12 mouse cellular contexts compared by ENCODE assay signal in genomic region chr16:58461856-58462518, GRCm38 (mm10). TPM values are rescaled to one million over a fixed set of nuclear protein-coding genes. Genes with fewer than 3 reads are reported as not detected.
DNase-seq lines count a peak whose midpoint lies in the region; ATAC-seq and TF ChIP-seq lines count a peak whose summit lies in the region.
"Had no signal": no experiment of that assay in that cellular context is flagged by ENCODE, and none has a peak within 500 bp of the region (broad histone marks: within the 10 kb centered on the region; RNA-seq: fewer than 3 reads in every experiment).

No protein-coding gene starts in this region.

- H3K9me3 ChIP-seq in heart, embryonic 11.5 days (replicated peaks; ENCODE audit: control insufficient read depth, low read length) = no peaks in the 10 kb centered on the region
- no peaks in the 10 kb centered on the region for H3K9me3 ChIP-seq in lung, embryonic 14.5 days (ENCODE audit: low read depth, low read length)
- H3K9me3 ChIP-seq: hindbrain, embryonic 12.5 days; liver, embryonic 13.5 days had no signal

- H3K4me3 ChIP-seq in heart, embryonic 11.5 days (ENCODE audit: low read depth, low read length) = no peak overlapping the region
- H3K4me3 ChIP-seq in lung, embryonic 14.5 days (ENCODE audit: low read depth, low read length) = no peak overlapping the region
- H3K4me3 ChIP-seq in bone marrow, adult 2 months (replicated peaks; ENCODE audit: control insufficient read depth, low read depth, low read length) = no peak overlapping the region
- H3K4me3 ChIP-seq: hindbrain, embryonic 12.5 days; liver, embryonic 13.5 days had no signal

- no peak for ATAC-seq in heart, embryonic 11.5 days (replicated peaks; ENCODE audit: insufficient number of reproducible peaks, low FRiP score, low TSS enrichment)
- no peak for ATAC-seq in lung, embryonic 14.5 days (ENCODE audit: insufficient read depth)

- H3K4me2 ChIP-seq in heart, embryonic 11.5 days = no peak overlapping the region
- no peak overlapping the region for H3K4me2 ChIP-seq in lung, embryonic 14.5 days
- H3K4me2 ChIP-seq: hindbrain, embryonic 12.5 days; liver, embryonic 13.5 days had no signal

- H3K4me1 ChIP-seq in heart, embryonic 11.5 days (ENCODE audit: control insufficient read depth, insufficient read depth, low read length) = peaks cover 21% of the 10 kb centered on the region
- no peaks in the 10 kb centered on the region for H3K4me1 ChIP-seq in lung, embryonic 14.5 days (ENCODE audit: insufficient read depth)
- no peaks in the 10 kb centered on the region; the same call in 1 of the 2 replicates for H3K4me1 ChIP-seq in bone marrow, adult 2 months (ENCODE audit: control insufficient read depth, insufficient read depth, low read length)
- H3K4me1 ChIP-seq: hindbrain, embryonic 12.5 days had no signal

- peak; percentile 52 for TF ChIP-seq CTCF in lung, embryonic 14.5 days (IDR thresholded peaks at IDR 0.05; ENCODE audit: low read depth)
- TF ChIP-seq CTCF in bone marrow, adult 2 months (IDR thresholded peaks at IDR 0.05; ENCODE audit: control insufficient read depth, insufficient read depth, low read length) = 0 out of 2 replicates have a peak, but pooled peaks have one; percentile 4

- H3K9ac ChIP-seq in heart, embryonic 11.5 days (ENCODE audit: low read depth, low read length) = no peak overlapping the region
- H3K9ac ChIP-seq in lung, embryonic 14.5 days = no peak overlapping the region
- H3K9ac ChIP-seq: hindbrain, embryonic 12.5 days; liver, embryonic 13.5 days had no signal

- no peak overlapping the region for H3K27ac ChIP-seq in heart, embryonic 11.5 days (ENCODE audit: low read depth, low read length)
- H3K27ac ChIP-seq in lung, embryonic 14.5 days (ENCODE audit: low read depth) = no peak overlapping the region
- no peak overlapping the region for H3K27ac ChIP-seq in bone marrow, adult 2 months (ENCODE audit: control insufficient read depth, insufficient read depth, low read depth, low read length, poor library complexity)
- H3K27ac ChIP-seq: hindbrain, embryonic 12.5 days had no signal

- H3K36me3 ChIP-seq in heart, embryonic 11.5 days (ENCODE audit: control insufficient read depth, insufficient read depth, low read length) = peaks cover 19% of the 10 kb centered on the region
- peaks cover 85% of the 10 kb centered on the region for H3K36me3 ChIP-seq in lung, embryonic 14.5 days (ENCODE audit: insufficient read depth)

- WGBS in heart, embryonic 11.5 days (ENCODE audit: insufficient replicate concordance) = 91% methylated on average over 2 of the region's 2 CpGs
- WGBS in lung, embryonic 14.5 days = 90% methylated on average over 2 of the region's 2 CpGs
- WGBS in bone marrow, adult 2 months = 83% methylated on average over 2 of the region's 2 CpGs

- DNase-seq in heart, adult 11 months = peak; percentile 78
- DNase-seq in lung, embryonic 14.5 days = peak; percentile 40
- no peak for DNase-seq in lung, postnatal 25 days (ENCODE audit: low spot score)
- peak; percentile 45 for DNase-seq in naive thymus-derived CD4-positive, alpha-beta T cell, adult 2 months (ENCODE audit: low read depth)
- no peak for DNase-seq in spleen, adult 12 weeks (ENCODE audit: low spot score)
- no peak for DNase-seq in thymus, postnatal 36 days
- DNase-seq: cerebellum, postnatal 25 days; liver, embryonic 13.5 days; right cerebral cortex, adult 18-20 months had no signal

- H3K27me3 ChIP-seq in heart, embryonic 11.5 days (ENCODE audit: control insufficient read depth, insufficient read depth, low read length) = no peaks in the 10 kb centered on the region
- H3K27me3 ChIP-seq in lung, embryonic 14.5 days (ENCODE audit: insufficient read depth, low read length) = no peaks in the 10 kb centered on the region
- H3K27me3 ChIP-seq: hindbrain, embryonic 12.5 days; liver, embryonic 13.5 days had no signal

- TF ChIP-seq POLR2A in bone marrow, adult 2 months (IDR thresholded peaks at IDR 0.05; ENCODE audit: borderline replicate concordance, control insufficient read depth, low read depth, low read length) = no peak

RNA-seq across cellular contexts. Expression of gene Dcbld2, which starts 53.7 kb away (rescaled TPM):
- 19.0 and 19.6 TPM in 2 replicates for polyA plus RNA-seq in heart, embryonic 11.5 days (2014; fragmentation: Nextera tagmentation; extraction: Ambion mirVana)
- polyA plus RNA-seq in lung, embryonic 14.5 days (2014; fragmentation: Nextera tagmentation; extraction: Ambion mirVana) = 14.2 and 17.3 TPM in 2 replicates
- 1.0 and 10.4 TPM in 2 replicates for polyA plus RNA-seq in bone marrow, adult 2 months (2011; ENCODE audit: insufficient read depth, insufficient read length, low replicate concordance, missing spikeins)

Comparison
In these comparisons a context has a peak if more than half of its experiments do, and no peak if none do; other contexts are left out.
1. DNase-seq: peak in heart, adult 11 months (single experiment), lung, embryonic 14.5 days (single experiment) and naive thymus-derived CD4-positive, alpha-beta T cell, adult 2 months (single experiment); none in lung, postnatal 25 days (single experiment), spleen, adult 12 weeks (single experiment) and thymus, postnatal 36 days (0 of 2).